Comparison of ENCODE assay signal across 9 mouse cellular contexts in genomic region chr14:48421996-48422395, GRCm38 (mm10). TPM values are rescaled to one million over a fixed set of nuclear protein-coding genes. Genes with fewer than 3 reads are reported as not detected.
DNase-seq lines count a peak whose midpoint lies in the region; ATAC-seq and TF ChIP-seq lines count a peak whose summit lies in the region.
"Had no signal": no experiment of that assay in that cellular context is flagged by ENCODE, and none has a peak within 500 bp of the region (broad histone marks: within the 10 kb centered on the region; RNA-seq: fewer than 3 reads in every experiment).

No protein-coding gene starts in this region.

- no peak overlapping the region for H3K27ac ChIP-seq in kidney, adult 2 months (ENCODE audit: insufficient read depth, low read depth, low read length)
- no peak overlapping the region for H3K27ac ChIP-seq in heart, embryonic 11.5 days (ENCODE audit: low read depth, low read length)
- H3K27ac ChIP-seq in kidney, embryonic 16.5 days (ENCODE audit: low read length) = no peak overlapping the region
- no peak overlapping the region for H3K27ac ChIP-seq in stomach, embryonic 14.5 days (ENCODE audit: low read length)

- H3K9me3 ChIP-seq in heart, embryonic 11.5 days (replicated peaks; ENCODE audit: control insufficient read depth, low read length) = no peaks in the 10 kb centered on the region
- H3K9me3 ChIP-seq in kidney, embryonic 16.5 days (ENCODE audit: low read length) = no peaks in the 10 kb centered on the region
- H3K9me3 ChIP-seq in megakaryocyte, embryonic 14.5 days = peaks cover 8% of the 10 kb centered on the region; the same call in 1 of the 2 replicates
- H3K9me3 ChIP-seq in stomach, embryonic 14.5 days (ENCODE audit: control insufficient read depth, low read depth, low read length) = no peaks in the 10 kb centered on the region
- H3K9me3 ChIP-seq: G1E had no signal

- TF ChIP-seq POLR2A in kidney, adult 2 months (IDR thresholded peaks at IDR 0.05; ENCODE audit: low read depth, low read length) = no peak

- H3K27me3 ChIP-seq in kidney, adult 2 months (replicated peaks; ENCODE audit: control insufficient read depth, insufficient read depth, low read length) = no peaks in the 10 kb centered on the region
- no peaks in the 10 kb centered on the region for H3K27me3 ChIP-seq in heart, embryonic 11.5 days (ENCODE audit: control insufficient read depth, insufficient read depth, low read length)
- H3K27me3 ChIP-seq in kidney, embryonic 16.5 days (ENCODE audit: insufficient read depth, low read length) = no peaks in the 10 kb centered on the region
- H3K27me3 ChIP-seq in megakaryocyte, embryonic 14.5 days (replicated peaks) = peaks cover 7% of the 10 kb centered on the region
- no peaks in the 10 kb centered on the region for H3K27me3 ChIP-seq in stomach, embryonic 14.5 days (ENCODE audit: control insufficient read depth, insufficient read depth, low read length)

- peak overlapping the region; percentile 56 for H3K9ac ChIP-seq in heart, embryonic 11.5 days (ENCODE audit: low read depth, low read length)
- no peak overlapping the region for H3K9ac ChIP-seq in kidney, embryonic 16.5 days (replicated peaks; ENCODE audit: low read length)
- H3K9ac ChIP-seq in stomach, embryonic 14.5 days (replicated peaks; ENCODE audit: low read depth, low read length) = no peak overlapping the region

- H3K4me3 ChIP-seq in kidney, adult 2 months (ENCODE audit: insufficient read depth, low read depth, low read length) = peak overlapping the region; percentile 24; the same call in 1 of the 2 replicates
- H3K4me3 ChIP-seq in heart, embryonic 11.5 days (ENCODE audit: low read depth, low read length) = peak overlapping the region; percentile 21; the same call in 1 of the 2 replicates
- no peak overlapping the region for H3K4me3 ChIP-seq in kidney, embryonic 16.5 days (ENCODE audit: low read length)
- peak overlapping the region; percentile 1 for H3K4me3 ChIP-seq in megakaryocyte, embryonic 14.5 days (replicated peaks)
- no peak overlapping the region for H3K4me3 ChIP-seq in stomach, embryonic 14.5 days (ENCODE audit: low read depth, low read length)

- H3K4me1 ChIP-seq in kidney, adult 2 months (ENCODE audit: control insufficient read depth, insufficient read depth, low read length) = no peaks in the 10 kb centered on the region
- H3K4me1 ChIP-seq in heart, embryonic 11.5 days (ENCODE audit: control insufficient read depth, insufficient read depth, low read length) = 0 out of 2 replicates have a peak, but pooled peaks cover 4% of the 10 kb centered on the region
- H3K4me1 ChIP-seq in kidney, embryonic 16.5 days (ENCODE audit: insufficient read depth, low read length) = 0 out of 2 replicates have a peak, but pooled peaks cover 4% of the 10 kb centered on the region
- H3K4me1 ChIP-seq in megakaryocyte, embryonic 14.5 days = peaks cover 15% of the 10 kb centered on the region
- peaks cover 9% of the 10 kb centered on the region; the same call in 1 of the 2 replicates for H3K4me1 ChIP-seq in stomach, embryonic 14.5 days (ENCODE audit: control insufficient read depth, insufficient read depth, low read length)

- H3K36me3 ChIP-seq in kidney, adult 2 months (ENCODE audit: control insufficient read depth, insufficient read depth, low read length) = no peaks in the 10 kb centered on the region
- no peaks in the 10 kb centered on the region for H3K36me3 ChIP-seq in heart, embryonic 11.5 days (ENCODE audit: control insufficient read depth, insufficient read depth, low read length)
- H3K36me3 ChIP-seq in kidney, embryonic 16.5 days (ENCODE audit: insufficient read depth, low read length) = no peaks in the 10 kb centered on the region
- H3K36me3 ChIP-seq in megakaryocyte, embryonic 14.5 days (replicated peaks; ENCODE audit: low read length) = no peaks in the 10 kb centered on the region
- no peaks in the 10 kb centered on the region for H3K36me3 ChIP-seq in stomach, embryonic 14.5 days (ENCODE audit: control insufficient read depth, insufficient read depth, low read length)
- H3K36me3 ChIP-seq: G1E had no signal

- WGBS in kidney, adult 2 months = 21% methylated on average over 6 of the region's 6 CpGs
- WGBS in heart, embryonic 11.5 days (ENCODE audit: insufficient replicate concordance) = 8% methylated on average over 6 of the region's 6 CpGs
- WGBS in kidney, embryonic 16.5 days = 12% methylated on average over 6 of the region's 6 CpGs
- WGBS in stomach, embryonic 14.5 days = 16% methylated on average over 6 of the region's 6 CpGs

- peak; percentile 75 for ATAC-seq in heart, embryonic 11.5 days (replicated peaks; ENCODE audit: insufficient number of reproducible peaks, low FRiP score, low TSS enrichment)
- ATAC-seq in kidney, embryonic 16.5 days (ENCODE audit: low FRiP score, low TSS enrichment) = peak; percentile 59; the same call in 1 of the 2 replicates
- ATAC-seq in stomach, embryonic 14.5 days (ENCODE audit: insufficient number of reproducible peaks, insufficient read depth, low FRiP score, low read depth) = peak; percentile 69; the same call in 1 of the 2 replicates

- peak; percentile 21 for DNase-seq in kidney, adult 2 months
- no peak for DNase-seq in kidney, adult 11 months
- peak; percentile 72 for DNase-seq in adrenal gland, postnatal 10 days
- no peak for DNase-seq in testis, postnatal 14 days (ENCODE audit: low spot score)

- TF ChIP-seq CTCF in kidney, adult 2 months (conservative IDR thresholded peaks at IDR 0.05; ENCODE audit: insufficient read depth, insufficient read length, low read depth, low read length) = no peak

- peak overlapping the region; percentile 60 for H3K4me2 ChIP-seq in heart, embryonic 11.5 days
- H3K4me2 ChIP-seq in kidney, embryonic 16.5 days (replicated peaks; ENCODE audit: low read depth, low read length) = peak overlapping the region; percentile 30
- H3K4me2 ChIP-seq in stomach, embryonic 14.5 days (replicated peaks; ENCODE audit: low read depth, low read length) = peak overlapping the region; percentile 20; the same call in 1 of the 2 replicates

RNA-seq across cellular contexts. Expression of gene Tmem260, which starts 23.9 kb away (rescaled TPM):
- polyA plus RNA-seq in kidney, adult 2 months (2012; rRNA removed) = 13.7 and 13.9 TPM in 2 replicates
- total RNA-seq in adrenal gland, postnatal 10 days (2021) = 10 to 100 TPM; 22.6 to 29.4 TPM
- 14.9 and 17.4 TPM in 2 replicates for polyA plus RNA-seq in heart, embryonic 11.5 days (2014; fragmentation: Nextera tagmentation; extraction: Ambion mirVana)
- polyA plus RNA-seq in kidney, embryonic 16.5 days (2015; fragmentation: Nextera tagmentation; extraction: Ambion mirVana) = 21.2 and 21.4 TPM in 2 replicates
- polyA plus RNA-seq in megakaryocyte, embryonic 14.5 days (2012; ENCODE audit: insufficient read depth, low replicate concordance) = 1.7 and 5.2 TPM in 2 replicates
- polyA plus RNA-seq in stomach, embryonic 14.5 days (2014; fragmentation: Nextera tagmentation; extraction: Ambion mirVana) = 27.1 and 29.2 TPM in 2 replicates

Comparison
In these comparisons a context has a peak if more than half of its experiments do, and no peak if none do; other contexts are left out.
1. DNase-seq: peak in kidney, adult 2 months (single experiment) and adrenal gland, postnatal 10 days (single experiment); none in kidney, adult 11 months (single experiment) and testis, postnatal 14 days (single experiment).
2. H3K4me3 ChIP-seq: peak in kidney, adult 2 months (single experiment), heart, embryonic 11.5 days (single experiment) and megakaryocyte, embryonic 14.5 days (single experiment); none in kidney, embryonic 16.5 days (single experiment) and stomach, embryonic 14.5 days (single experiment).
3. Peak in every context shown above with its lines, with median percentiles within 50 percentile points of each other: ATAC-seq and H3K4me2 ChIP-seq.